Mouse (Mus musculus) kidney, adult 2 months (tissue): ENCODE data around the gene Padi1.

ENCODE experiments used
- CTCF ChIP-seq: fragments of 200-500 bp; conservative IDR thresholded peaks from 2 replicates; pipeline ENCODE4 v1.5.1; 2011; ENCODE audit warnings: low read depth, mild to moderate bottlenecking, control low read depth, low read length, moderate library complexity, mixed read lengths; ENCODE audit not compliant: insufficient read depth, insufficient read length
- POLR2A ChIP-seq: fragments of 200-500 bp; IDR thresholded peaks from one replicate; pipeline ENCODE4 v1.6.1; 2011; ENCODE audit warnings: low read depth, low read length, control low read depth

GRCm38 (mm10) chr4:140837879-140838278, 7.7 kb downstream of the Padi1 start:
- TF ChIP-seq POLR2A (no peak), CTCF (no peak)
